Mouse (Mus musculus) monocyte, adult 5-6 weeks (primary cell): ENCODE measurements around the gene Snca. TPM values are rescaled to one million over a fixed set of nuclear protein-coding genes. Genes with fewer than 3 reads are reported as not detected.
A peak's percentile ranks its signal among the peaks of the same experiment; 100 is the strongest.

Experiments used
- ATAC-seq: fragments of 153-309, 156-312 bp; replicated peaks from 2 replicates; pipeline ENCODE4 v1.8.0; 2017; ENCODE audit warnings: mild to moderate bottlenecking; ENCODE audit not compliant: low TSS enrichment, insufficient number of reproducible peaks, severe bottlenecking, poor library complexity, low FRiP score
- total RNA-seq: library from RNA; stranded (forward); fragments of 200-1000, 200-491, 200-594 nt; gene quantifications from 3 replicates; pipeline ENCODE4 v1.2.3, GENCODE M21; 2017

Gene Snca
- total RNA-seq, 1 experiment from 2014 or later, result 183 TPM

GRCm38 (mm10) chr6:60739776-60740175, 89.9 kb downstream of the Snca start:
- ATAC-seq, result no peak

DNA sequence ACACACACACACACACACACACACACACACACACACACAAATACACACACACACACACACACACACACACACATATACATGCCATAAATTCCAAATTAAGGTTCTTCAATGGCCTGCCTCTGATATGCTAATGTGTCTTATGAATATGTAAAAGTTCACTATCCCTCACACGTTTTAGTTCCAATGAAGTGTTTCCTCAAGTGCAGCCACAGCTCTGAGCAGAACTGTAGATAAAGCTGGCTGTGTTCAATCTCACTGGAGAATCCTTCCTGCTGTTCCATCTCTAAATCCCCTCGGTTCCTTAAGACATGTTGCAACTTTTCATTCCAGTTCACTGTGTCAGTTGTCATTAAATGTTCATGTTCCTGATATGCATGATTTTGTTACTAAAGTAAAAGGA, 98.5 kb downstream of the Snca start:
- ATAC-seq, result no peak

- ATAC-seq, result no peak
Observed at GRCm38 (mm10) chr6:60724110-60724829, 105.4 kb downstream of the Snca start.

GRCm38 (mm10) chr6:60717566-60717965, 112.1 kb downstream of the Snca start:
- ATAC-seq, result no peak

GRCm38 (mm10) chr6:60709997-60710471, 119.6 kb downstream of the Snca start:
- no peak for ATAC-seq

- no peak for ATAC-seq
Observed at GRCm38 (mm10) chr6:60698072-60698471, 131.6 kb downstream of the Snca start.

GRCm38 (mm10) chr6:60687048-60687447, 142.6 kb downstream of the Snca start:
- peak; percentile 78 for ATAC-seq

DNA sequence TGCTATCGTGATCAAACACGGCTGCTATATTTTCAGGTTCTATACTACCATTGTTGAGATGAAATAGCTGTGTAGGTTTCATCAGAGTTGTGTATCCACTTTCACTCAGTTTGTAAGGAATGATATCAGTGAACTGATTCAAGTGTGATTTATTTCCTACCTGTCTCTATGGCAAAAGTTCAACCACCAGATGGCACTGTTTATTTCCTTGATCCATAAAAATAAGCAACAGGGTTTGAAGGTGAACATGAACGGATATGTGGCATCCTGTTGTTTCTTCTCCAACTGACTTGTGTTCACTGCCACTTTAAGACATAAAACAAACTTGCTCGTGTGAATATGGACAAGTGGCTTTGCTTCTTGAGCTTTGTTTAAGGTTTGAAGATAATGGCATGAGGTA, 147.4 kb downstream of the Snca start:
- no peak for ATAC-seq

Other genes with a start within 250 kb of the Snca start
- gene Mmrn1, start 95.1 kb upstream of the Snca start, total RNA-seq, result 2.8 to 19.3 TPM (median 3.1 TPM) in 3 replicates